Mouse (Mus musculus): Measurements from ENCODE around the gene Mageb16. TPM values are rescaled to one million over a fixed set of nuclear protein-coding genes. Genes with fewer than 3 reads are reported as not detected.

The Mageb16 gene
- polyA plus RNA-seq (2015; fragmentation: Nextera tagmentation; extraction: Ambion mirVana) = 0.08 TPM in 1 of 2 replicates, not detected in the other

DNA sequence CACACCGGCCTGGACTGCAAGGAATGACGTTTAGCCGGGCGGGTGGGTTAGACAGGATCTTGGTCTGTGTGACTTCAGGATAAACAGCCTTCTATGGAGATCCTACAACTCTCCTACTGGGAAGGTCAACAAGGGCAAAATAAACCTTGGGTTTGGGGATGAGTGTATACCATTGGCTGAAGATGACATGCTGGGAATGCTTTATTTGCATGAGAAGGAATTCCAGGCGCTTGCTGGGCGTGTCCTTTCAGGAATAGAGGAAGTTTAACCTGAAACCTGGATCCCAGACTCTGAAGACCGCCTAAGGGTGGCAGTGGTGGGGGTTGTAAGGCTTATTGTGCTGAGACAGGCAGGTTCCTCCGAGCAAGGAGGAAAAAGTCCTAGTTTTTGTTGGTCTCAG, at the start of gene Mageb16:
Mageb16 (minus strand) TSS at position 25 of the 400 bp plus-strand sequence.
- WGBS = 59% methylated on average over 8 of the region's 8 CpGs
- Histone ChIP-seq H3K4me3 (replicated peaks; ENCODE audit: low read length) (no peak within 1 kb of the TSS), H3K27ac (ENCODE audit: low read length) (no peak within 1 kb of the TSS), H3K36me3 (ENCODE audit: control insufficient read depth, insufficient read depth, low read length) (no peaks in the 10 kb centered on the region), H3K9ac (ENCODE audit: low read length) (no peak within 1 kb of the TSS), H3K4me1 (ENCODE audit: control insufficient read depth, insufficient read depth, low read length) (no peaks in the 10 kb centered on the region), H3K4me2 (ENCODE audit: low read depth, low read length) (no peak within 1 kb of the TSS), H3K9me3 (replicated peaks; ENCODE audit: control insufficient read depth, low read length) (no peaks in the 10 kb centered on the region), H3K27me3 (ENCODE audit: control insufficient read depth, insufficient read depth, low read length) (no peaks in the 10 kb centered on the region)
- no peak for ATAC-seq (ENCODE audit: insufficient read depth, low FRiP score)

DNA sequence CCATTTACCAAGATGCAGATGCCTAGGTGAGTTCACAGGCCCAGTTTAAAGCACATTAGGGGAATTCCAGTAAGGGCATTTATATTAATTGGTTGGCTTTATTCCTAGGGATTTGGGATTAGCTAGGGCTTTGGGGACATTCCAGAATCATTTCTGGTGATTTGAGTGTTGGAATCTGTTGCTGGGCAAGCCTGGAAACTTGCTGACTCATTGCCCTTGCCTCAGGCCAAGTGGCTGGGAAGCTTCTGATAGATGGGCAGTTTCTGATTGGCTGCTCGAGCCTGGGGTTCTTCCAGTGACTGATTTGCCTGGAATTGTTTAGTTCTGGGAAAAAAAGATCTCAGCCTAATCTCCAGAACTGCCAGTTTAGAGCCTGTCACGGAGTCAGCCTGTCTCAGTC, 20.1 kb downstream of the Mageb16 start:
- no peak overlapping the region for H3K4me3 ChIP-seq (replicated peaks; ENCODE audit: low read length)
- H3K4me2 ChIP-seq (ENCODE audit: low read depth, low read length) = no peak overlapping the region
- H3K9me3 ChIP-seq (replicated peaks; ENCODE audit: control insufficient read depth, low read length) = no peaks in the 10 kb centered on the region
- H3K36me3 ChIP-seq (ENCODE audit: control insufficient read depth, insufficient read depth, low read length) = no peaks in the 10 kb centered on the region
- H3K9ac ChIP-seq (ENCODE audit: low read length) = no peak overlapping the region
- H3K27ac ChIP-seq (ENCODE audit: low read length) = no peak overlapping the region
- no peak for ATAC-seq (ENCODE audit: insufficient read depth, low FRiP score)
- 38% methylated on average over 2 of the region's 2 CpGs for WGBS
- H3K27me3 ChIP-seq (ENCODE audit: control insufficient read depth, insufficient read depth, low read length) = no peaks in the 10 kb centered on the region
- H3K4me1 ChIP-seq (ENCODE audit: control insufficient read depth, insufficient read depth, low read length) = no peaks in the 10 kb centered on the region

- 90% methylated on average over 15 of the region's 15 CpGs for WGBS
- Histone ChIP-seq H3K9ac (ENCODE audit: low read length) (no peak overlapping the region), H3K4me3 (replicated peaks; ENCODE audit: low read length) (no peak overlapping the region)
These were observed 35.8 kb downstream of the Mageb16 start for GRCm38 (mm10) chrX:79635396-79635795.

GRCm38 (mm10) chrX:79606462-79606861, 64.8 kb downstream of the Mageb16 start:
- no peak for ATAC-seq (ENCODE audit: insufficient read depth, low FRiP score)

More at GRCm38 (mm10) chrX:79635396-79635795, 35.8 kb downstream of the Mageb16 start:
- H3K27me3 ChIP-seq (ENCODE audit: control insufficient read depth, insufficient read depth, low read length) = no peaks in the 10 kb centered on the region
- no peak overlapping the region for H3K27ac ChIP-seq (ENCODE audit: low read length)
- H3K9me3 ChIP-seq (replicated peaks; ENCODE audit: control insufficient read depth, low read length) = no peaks in the 10 kb centered on the region
- no peaks in the 10 kb centered on the region for H3K4me1 ChIP-seq (ENCODE audit: control insufficient read depth, insufficient read depth, low read length)
- H3K4me2 ChIP-seq (ENCODE audit: low read depth, low read length) = no peak overlapping the region
- no peak for ATAC-seq (ENCODE audit: insufficient read depth, low FRiP score)
- no peaks in the 10 kb centered on the region for H3K36me3 ChIP-seq (ENCODE audit: control insufficient read depth, insufficient read depth, low read length)

More at GRCm38 (mm10) chrX:79606462-79606861, 64.8 kb downstream of the Mageb16 start:
- no peaks in the 10 kb centered on the region for H3K27me3 ChIP-seq (ENCODE audit: control insufficient read depth, insufficient read depth, low read length)
- no peak overlapping the region for H3K4me2 ChIP-seq (ENCODE audit: low read depth, low read length)
- no peaks in the 10 kb centered on the region for H3K9me3 ChIP-seq (replicated peaks; ENCODE audit: control insufficient read depth, low read length)
- H3K27ac ChIP-seq (ENCODE audit: low read length) = no peak overlapping the region
- no peak overlapping the region for H3K4me3 ChIP-seq (replicated peaks; ENCODE audit: low read length)
- 60% methylated on average over 2 of the region's 2 CpGs for WGBS
- H3K4me1 ChIP-seq (ENCODE audit: control insufficient read depth, insufficient read depth, low read length) = no peaks in the 10 kb centered on the region
- no peak overlapping the region for H3K9ac ChIP-seq (ENCODE audit: low read length)
- no peaks in the 10 kb centered on the region for H3K36me3 ChIP-seq (ENCODE audit: control insufficient read depth, insufficient read depth, low read length)

Other genes with a start within 250 kb of the Mageb16 start
- 0.15 and 0.49 TPM in 2 replicates for gene Gm7173, start 154.2 kb downstream of the Mageb16 start, polyA plus RNA-seq (2015; fragmentation: Nextera tagmentation; extraction: Ambion mirVana)